Mouse (Mus musculus) retina, postnatal 7 days (tissue): ENCODE measurements around the gene Zrsr2.

Experiments used
- DNase-seq: peaks from one replicate; pipeline ENCODE4 v3.0.0-alpha.2; 2012; ENCODE audit warnings: low read depth, low spot score

The Zrsr2 gene

GRCm38 (mm10) chrX:163958467-163958875 lies at the start of gene Zrsr2:
TSS of gene Zrsr2 (minus strand) at chrX:163958661.
- peak; percentile 73 for DNase-seq

GRCm38 (mm10) chrX:164004809-164005208 lies 46.3 kb upstream of the Zrsr2 start:
- peak; percentile 61 for DNase-seq

GRCm38 (mm10) chrX:163999848-164000247 lies 41.4 kb upstream of the Zrsr2 start:
- DNase-seq: no peak

- DNase-seq: no peak
Measured at GRCm38 (mm10) chrX:163996754-163997153, 38.3 kb upstream of the Zrsr2 start.

GRCm38 (mm10) chrX:163987718-163988374 lies 29.4 kb upstream of the Zrsr2 start:
- no peak for DNase-seq

- no peak for DNase-seq
Measured at GRCm38 (mm10) chrX:163982129-163982528, 23.7 kb upstream of the Zrsr2 start.

GRCm38 (mm10) chrX:163981500-163981899 lies 23.0 kb upstream of the Zrsr2 start:
- no peak for DNase-seq

- DNase-seq: no peak
Measured at GRCm38 (mm10) chrX:163981092-163981491, 22.6 kb upstream of the Zrsr2 start.

GRCm38 (mm10) chrX:163957803-163958466 lies 526 bp downstream of the Zrsr2 start:
- DNase-seq: peak; percentile 24

GRCm38 (mm10) chrX:163957381-163957780 lies 1.1 kb downstream of the Zrsr2 start:
- DNase-seq: no peak

- DNase-seq: no peak
Measured at GRCm38 (mm10) chrX:163951618-163952017, 6.8 kb downstream of the Zrsr2 start.

- DNase-seq: no peak
Measured at GRCm38 (mm10) chrX:163944381-163944780, 14.1 kb downstream of the Zrsr2 start.

- DNase-seq: no peak
Measured at GRCm38 (mm10) chrX:163938587-163938986, 19.9 kb downstream of the Zrsr2 start.

- no peak for DNase-seq
Measured at GRCm38 (mm10) chrX:163934731-163935130, 23.7 kb downstream of the Zrsr2 start.

GRCm38 (mm10) chrX:163929550-163929949 lies 28.9 kb downstream of the Zrsr2 start:
- DNase-seq: no peak

- DNase-seq: no peak
Measured at GRCm38 (mm10) chrX:163912791-163913190, 45.7 kb downstream of the Zrsr2 start.

GRCm38 (mm10) chrX:163909381-163909780 lies 49.1 kb downstream of the Zrsr2 start:
- DNase-seq: no peak

GRCm38 (mm10) chrX:163908337-163909250 lies 49.9 kb downstream of the Zrsr2 start, which contains the start of gene Ap1s2:
TSS of gene Ap1s2 (plus strand) at chrX:163909017.
- peak; percentile 84 for DNase-seq

- DNase-seq: no peak
Measured at GRCm38 (mm10) chrX:163908003-163908336, 50.5 kb downstream of the Zrsr2 start.

- no peak for DNase-seq
Measured at GRCm38 (mm10) chrX:163906861-163907260, 51.6 kb downstream of the Zrsr2 start.

- no peak for DNase-seq
Measured at GRCm38 (mm10) chrX:163899431-163900020, 58.9 kb downstream of the Zrsr2 start.

- no peak for DNase-seq
Measured at GRCm38 (mm10) chrX:163897354-163897753, 61.1 kb downstream of the Zrsr2 start.
